Mouse (Mus musculus) heart, postnatal 14 days (tissue): ENCODE data around the gene Ndufs7. TPM values are rescaled to one million over a fixed set of nuclear protein-coding genes. Genes with fewer than 3 reads are reported as not detected.
"Not testable (repeated sequence)": the region's sequence is repeated elsewhere in the genome, so short reads cannot be mapped to it uniquely, and the experiment has no call there.

Experiments used
- DNase-seq, 2 experiments: peaks; one replicate each; pipeline ENCODE4 v3.0.0; 2021 to 2022
- intact Hi-C: fragments of 180-260 bp; cut with DNase I; formaldehyde crosslinking; loops from one replicate; pipeline ENCODE4 v1.15.1; 2025
- total RNA-seq, 2 experiments: library from RNA; stranded (reverse); gene quantifications; 2 replicates each; pipeline ENCODE4 v1.2.3; 2021

The Ndufs7 gene
- total RNA-seq, 2 experiments from 2014 or later: 728 to 743 TPM

DNA sequence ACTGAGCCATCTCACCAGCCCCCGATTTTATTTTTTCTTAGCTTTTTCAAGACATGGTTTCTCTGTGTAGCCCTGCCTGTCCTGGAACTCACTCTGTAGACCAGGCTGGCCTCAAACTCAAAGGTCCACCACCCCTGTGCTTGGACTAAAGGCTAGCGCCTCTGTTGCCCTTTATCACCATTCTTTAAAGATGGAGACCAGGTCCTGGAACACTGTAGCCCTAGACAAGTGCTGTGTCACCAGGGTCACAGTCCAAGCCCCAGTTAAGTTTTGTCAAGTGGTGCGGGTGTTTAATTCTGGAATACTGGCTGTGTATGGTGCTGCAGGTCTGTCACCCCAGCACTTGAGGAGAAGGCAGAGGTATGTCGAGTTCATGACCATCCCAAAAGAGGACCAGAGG, 11.9 kb upstream of the Ndufs7 start:
- intact Hi-C loops: no loop called here
- DNase-seq: no peak

DNA sequence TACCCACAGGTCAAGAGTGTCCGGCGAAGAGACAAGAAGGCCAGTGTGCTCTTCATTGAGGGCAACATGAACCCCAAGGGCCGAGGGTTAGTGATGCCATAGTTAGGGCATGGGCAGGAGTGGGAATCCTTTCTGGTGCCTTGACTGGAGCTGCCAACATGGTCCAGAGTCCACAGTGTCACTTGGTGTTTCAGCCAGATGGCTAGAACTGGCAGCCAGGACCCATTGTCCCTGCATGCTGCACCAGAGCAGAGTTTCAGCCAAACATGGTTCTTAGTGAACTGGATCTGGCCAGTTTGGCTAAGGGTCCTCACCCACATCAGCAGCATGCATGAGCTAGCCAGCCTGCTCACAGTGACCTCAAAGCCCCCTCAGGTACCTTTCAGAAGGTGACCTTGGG, 10.6 kb upstream of the Ndufs7 start:
- intact Hi-C loops: no loop called here
- no peak for DNase-seq

DNA sequence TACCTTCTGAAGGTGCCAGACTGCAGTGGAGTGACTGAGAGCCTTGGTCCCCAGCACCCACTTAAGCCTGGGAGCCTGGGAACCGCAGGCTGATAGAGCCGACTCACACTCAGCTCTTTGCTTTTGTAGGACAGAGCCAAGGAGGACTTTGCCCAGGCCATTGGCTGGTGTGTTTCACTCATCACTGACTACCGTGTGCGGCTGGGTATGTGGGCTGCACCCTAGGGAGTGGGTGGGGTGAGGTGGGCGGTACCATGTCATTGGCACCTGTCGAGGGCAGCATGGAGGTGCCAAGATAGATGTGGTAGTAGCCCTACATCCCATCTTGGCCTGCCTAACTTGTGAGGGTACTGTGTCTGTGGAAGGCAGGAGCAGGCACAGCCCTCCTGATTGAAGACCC, 9.1 kb upstream of the Ndufs7 start:
- intact Hi-C loops: loop anchor here (10.0 kb wide), 1 partner anchor 275 kb away; the partner anchor contains the start of gene Wdr18
- no peak for DNase-seq

DNA sequence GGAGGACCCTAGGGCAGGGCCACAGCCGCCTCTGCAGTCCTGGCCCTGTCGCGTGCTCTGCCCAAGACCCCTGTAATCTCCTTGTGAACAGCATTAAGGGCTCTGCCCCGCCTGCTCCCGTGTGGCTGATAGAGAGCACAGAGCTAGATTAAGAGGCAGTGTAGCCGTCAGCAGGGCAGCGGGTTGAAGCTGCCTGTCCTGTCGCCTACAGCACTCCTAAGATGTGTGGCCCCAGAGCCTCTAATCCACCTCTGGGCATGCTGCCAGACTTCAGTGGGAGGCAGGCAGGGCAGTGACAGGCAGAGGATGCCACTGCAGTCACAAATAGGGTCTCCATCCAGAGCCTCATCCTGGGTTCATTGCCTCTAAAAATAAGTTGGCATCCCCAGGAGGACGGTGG, 6.8 kb upstream of the Ndufs7 start:
- no peak for DNase-seq
- intact Hi-C loops: loop anchor here (10.0 kb wide), 1 partner anchor 277 kb away; the partner anchor contains the start of gene Wdr18

DNA sequence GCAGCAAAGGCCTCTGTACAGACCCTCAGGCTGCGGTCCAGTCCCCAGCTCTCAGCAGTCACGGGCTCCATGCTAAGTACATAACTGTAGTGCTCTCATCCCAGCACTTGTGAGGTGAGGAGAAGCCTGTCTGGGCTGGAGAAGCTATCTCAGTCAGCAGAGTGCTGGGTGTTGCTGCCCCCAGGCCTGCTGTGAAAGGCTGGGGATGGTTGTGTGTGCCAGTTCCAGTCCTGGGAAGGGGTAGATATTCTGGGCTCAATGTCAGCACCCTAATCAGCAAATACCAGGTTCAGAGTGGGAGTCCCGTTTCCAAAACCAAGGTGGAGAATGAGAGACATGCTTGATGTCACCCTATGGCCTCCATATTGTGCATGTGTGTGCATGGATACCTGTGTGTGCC, 6.3 kb upstream of the Ndufs7 start:
- no peak for DNase-seq
- intact Hi-C loops: loop anchor here (10.0 kb wide), 1 partner anchor 278 kb away; the partner anchor contains the start of gene Wdr18

DNA sequence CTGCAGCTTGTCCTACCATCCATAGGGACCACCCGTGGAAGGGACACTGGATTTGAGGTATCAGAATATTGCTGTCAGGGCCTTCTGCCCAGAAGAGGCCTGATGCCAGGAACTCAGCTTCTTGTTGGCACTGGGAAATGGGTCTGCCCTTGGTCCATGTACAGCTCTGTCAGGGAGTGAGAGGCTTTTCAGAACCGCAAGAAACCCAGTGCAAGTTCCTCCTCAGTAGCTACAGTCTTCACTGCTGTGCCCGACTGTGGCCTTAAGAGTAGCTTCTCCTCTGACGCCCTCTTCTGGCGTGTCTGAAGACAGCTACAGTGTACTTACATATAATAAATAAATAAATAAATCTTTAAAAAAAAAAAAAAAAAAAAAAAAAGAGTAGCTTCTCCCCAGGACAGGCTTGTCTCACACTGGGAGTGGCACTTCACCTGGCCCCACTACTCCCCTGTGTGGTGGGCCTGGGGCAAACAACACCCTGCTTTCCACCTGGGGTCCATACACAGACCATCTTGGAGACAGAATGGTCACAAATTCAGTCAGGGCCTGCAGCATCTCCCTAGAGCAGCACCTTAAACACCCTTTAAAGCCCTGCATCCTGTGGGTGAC, 4.0 kb upstream of the Ndufs7 start:
- DNase-seq: peak; percentile 36 to 50
- intact Hi-C loops: loop anchor here (1.0 to 10.0 kb wide), 3 partner anchors 46 to 280 kb away; partner anchors contain the start of gene Wdr18

DNA sequence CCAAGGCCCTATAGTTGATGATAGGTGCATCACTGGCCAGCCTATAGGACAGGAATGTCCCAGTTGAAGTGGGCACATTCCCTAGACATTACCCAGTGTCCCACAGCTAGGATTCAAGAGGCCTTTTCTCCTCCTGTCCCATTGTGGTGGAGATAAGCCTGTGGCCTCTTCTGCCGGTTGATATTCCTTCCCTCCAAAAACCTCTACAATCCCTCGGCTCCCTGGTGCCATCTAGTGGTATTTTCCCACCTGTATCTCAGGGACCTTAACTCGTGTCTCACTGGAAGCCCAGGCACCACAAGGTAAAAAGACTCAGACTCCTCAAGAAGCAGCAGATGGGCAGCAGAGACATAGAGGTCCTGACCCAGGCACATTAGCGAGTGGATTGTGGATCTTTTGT, 3.3 kb upstream of the Ndufs7 start:
- intact Hi-C loops: loop anchor here (1.0 to 10.0 kb wide), 3 partner anchors 46 to 281 kb away; partner anchors contain the start of gene Wdr18
- DNase-seq: peak; percentile 76 to 88

DNA sequence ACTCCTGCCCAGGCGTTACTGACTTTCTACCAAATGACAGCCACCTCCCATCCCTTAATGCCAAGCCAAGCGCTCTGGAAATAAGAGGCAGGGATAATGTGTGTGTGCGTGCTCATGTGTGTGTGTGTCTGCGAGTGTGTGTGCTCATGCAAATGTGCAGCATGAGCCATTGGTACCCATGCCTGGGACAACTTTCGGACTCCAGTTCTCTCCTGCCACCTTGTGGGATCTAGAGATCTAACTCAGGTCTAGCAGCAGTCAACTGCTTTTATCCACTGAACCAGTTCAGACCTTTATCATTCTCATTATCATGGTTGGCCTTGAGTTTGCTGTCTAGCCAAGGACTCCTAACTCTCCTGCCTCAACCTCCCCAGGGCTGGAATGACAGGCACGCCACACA, 1.1 kb upstream of the Ndufs7 start:
- intact Hi-C loops: loop anchor here (2.0 to 10.0 kb wide), 2 partner anchors 21 to 283 kb away; partner anchors contain the start of genes Mum1 and Wdr18
- DNase-seq: no peak

DNA sequence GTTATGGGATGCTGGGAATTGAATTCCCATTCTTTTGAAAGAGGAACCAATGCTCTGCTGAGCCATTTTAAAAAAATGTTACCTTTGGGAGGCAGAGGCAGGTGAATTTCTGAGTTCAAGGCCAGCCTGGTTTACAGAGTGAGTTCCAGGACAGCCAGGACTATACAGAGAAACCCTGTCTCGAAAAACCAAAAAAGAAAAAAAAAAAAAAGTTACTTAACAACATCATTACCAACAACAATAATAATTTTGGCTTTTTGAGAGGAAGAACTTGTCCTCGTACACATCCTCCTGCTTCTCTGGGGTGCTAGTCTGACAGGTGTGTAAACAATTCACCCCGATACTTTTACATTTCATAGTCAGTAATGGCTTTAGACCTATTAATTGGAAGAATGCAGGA, 484 bp upstream of the Ndufs7 start:
- intact Hi-C loops: loop anchor here (2.0 to 10.0 kb wide), 2 partner anchors 22 to 284 kb away; partner anchors contain the start of genes Mum1 and Wdr18
- not testable (repeated sequence) for DNase-seq

DNA sequence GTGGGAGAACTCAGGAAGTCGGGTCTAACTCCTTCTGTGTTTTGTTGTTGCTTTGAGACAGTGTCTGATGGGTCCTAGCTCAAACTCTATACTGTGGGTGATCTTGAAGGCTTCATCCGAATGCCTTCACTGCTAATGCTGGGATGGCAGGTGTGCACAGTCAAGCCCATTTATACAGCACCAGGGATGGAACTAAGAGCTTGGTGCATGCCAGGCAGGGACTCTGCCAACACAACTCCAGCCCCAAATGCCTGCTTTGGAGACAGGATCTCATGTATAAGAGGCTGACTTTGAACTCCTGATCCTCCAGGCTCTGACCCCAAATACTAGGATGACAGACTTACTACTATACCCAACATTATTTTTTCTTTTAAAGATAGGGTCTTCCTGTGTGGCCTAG, 1.1 kb downstream of the Ndufs7 start:
- intact Hi-C loops: no loop called here
- no peak for DNase-seq

DNA sequence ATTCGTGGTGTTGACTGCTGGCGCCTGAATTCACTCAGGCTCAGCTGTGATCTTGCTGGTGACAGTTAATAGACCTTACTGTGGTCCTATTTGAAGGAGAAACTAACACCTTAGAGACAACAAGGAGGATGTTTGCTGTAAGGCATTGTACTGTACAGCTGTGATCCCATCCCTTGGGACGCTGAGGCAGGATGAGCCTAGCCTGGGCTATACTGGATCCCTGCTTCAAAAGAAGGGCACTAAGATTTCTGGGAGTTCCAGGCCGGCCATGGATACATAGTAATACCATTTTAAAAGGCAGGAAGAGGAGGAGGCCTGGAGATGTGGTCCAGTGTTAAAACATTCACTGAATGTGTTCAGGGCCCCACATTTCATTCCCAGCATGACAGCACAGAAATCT, 1.7 kb downstream of the Ndufs7 start:
- intact Hi-C loops: no loop called here
- no peak for DNase-seq

DNA sequence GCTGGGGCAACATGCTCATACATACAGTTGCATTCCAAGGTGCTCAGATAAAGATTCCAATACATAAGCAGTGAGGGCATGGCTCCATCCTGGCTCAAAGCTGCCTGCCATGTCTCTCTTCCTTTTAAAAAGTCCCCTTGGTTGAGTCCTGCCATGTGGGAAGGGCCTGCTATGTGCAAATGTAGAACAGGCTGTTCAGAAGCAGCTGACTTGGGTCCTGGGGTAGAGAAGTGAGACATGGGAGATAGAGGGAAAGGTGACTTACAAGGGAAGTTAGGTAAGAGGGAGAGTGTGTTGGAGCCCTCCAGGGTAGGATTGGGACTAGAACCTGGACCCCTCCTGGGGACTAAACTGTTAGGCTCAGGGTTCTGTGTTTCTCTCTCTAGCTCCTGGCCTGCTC, 3.1 kb downstream of the Ndufs7 start:
- intact Hi-C loops: no loop called here
- DNase-seq: no peak

DNA sequence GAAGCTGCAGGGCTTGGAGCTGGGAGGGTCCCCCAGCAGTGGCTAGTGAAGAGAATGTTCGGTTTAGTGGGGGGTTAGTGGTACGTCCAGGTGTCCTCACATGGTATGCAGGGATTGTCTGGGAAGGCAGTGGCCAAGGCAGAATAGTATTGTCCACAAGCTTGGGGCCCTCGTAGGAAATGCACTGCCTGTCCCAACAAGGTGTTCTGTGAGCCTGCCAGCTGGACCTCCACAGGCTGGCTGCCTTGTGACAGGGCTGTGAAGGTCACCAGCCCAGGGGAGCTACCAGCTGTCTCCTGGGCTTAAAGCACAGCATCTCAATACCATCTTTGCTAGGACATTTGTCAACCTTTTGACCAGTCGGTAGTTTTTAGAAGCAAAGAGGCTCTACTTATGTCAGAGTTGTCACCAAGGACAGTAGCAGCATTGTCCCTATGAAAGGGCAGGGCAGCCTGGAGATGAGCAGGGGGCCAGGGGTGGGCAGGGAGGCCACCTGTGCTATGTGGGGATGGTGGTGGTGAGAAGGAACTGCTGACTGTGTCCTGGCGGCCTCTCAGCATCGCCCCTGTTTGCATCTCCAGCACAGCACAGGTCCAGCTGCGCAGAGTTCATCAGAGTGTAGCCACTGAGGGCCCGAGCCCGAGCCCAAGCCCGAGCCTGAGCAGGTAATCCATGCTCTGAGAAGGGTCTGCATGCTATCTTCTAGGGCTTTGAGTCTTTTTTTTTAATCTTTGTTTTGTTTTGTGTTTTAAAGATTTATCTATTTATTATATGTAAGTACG, 3.8 kb downstream of the Ndufs7 start:
- intact Hi-C loops: no loop called here
- peak; percentile 46 to 62 for DNase-seq

DNA sequence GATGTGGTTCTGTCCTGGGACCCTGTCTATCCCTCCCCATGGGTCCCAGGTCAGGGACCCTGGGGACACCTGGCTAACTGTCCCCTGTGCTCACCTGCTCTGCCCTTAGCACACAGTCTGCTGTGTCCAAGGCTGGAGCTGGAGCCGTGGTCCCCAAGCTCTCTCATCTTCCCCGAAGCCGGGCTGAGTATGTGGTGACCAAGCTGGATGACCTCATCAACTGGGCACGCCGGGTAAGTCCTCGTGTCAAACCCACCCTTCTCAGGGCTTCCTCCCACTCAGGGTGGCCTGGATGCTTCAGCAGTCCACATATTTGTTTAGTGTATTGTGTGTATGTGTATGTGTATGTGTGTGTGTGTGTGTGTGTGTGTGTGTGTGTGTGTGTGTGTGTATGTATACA, 4.6 kb downstream of the Ndufs7 start:
- DNase-seq: no peak
- intact Hi-C loops: no loop called here

DNA sequence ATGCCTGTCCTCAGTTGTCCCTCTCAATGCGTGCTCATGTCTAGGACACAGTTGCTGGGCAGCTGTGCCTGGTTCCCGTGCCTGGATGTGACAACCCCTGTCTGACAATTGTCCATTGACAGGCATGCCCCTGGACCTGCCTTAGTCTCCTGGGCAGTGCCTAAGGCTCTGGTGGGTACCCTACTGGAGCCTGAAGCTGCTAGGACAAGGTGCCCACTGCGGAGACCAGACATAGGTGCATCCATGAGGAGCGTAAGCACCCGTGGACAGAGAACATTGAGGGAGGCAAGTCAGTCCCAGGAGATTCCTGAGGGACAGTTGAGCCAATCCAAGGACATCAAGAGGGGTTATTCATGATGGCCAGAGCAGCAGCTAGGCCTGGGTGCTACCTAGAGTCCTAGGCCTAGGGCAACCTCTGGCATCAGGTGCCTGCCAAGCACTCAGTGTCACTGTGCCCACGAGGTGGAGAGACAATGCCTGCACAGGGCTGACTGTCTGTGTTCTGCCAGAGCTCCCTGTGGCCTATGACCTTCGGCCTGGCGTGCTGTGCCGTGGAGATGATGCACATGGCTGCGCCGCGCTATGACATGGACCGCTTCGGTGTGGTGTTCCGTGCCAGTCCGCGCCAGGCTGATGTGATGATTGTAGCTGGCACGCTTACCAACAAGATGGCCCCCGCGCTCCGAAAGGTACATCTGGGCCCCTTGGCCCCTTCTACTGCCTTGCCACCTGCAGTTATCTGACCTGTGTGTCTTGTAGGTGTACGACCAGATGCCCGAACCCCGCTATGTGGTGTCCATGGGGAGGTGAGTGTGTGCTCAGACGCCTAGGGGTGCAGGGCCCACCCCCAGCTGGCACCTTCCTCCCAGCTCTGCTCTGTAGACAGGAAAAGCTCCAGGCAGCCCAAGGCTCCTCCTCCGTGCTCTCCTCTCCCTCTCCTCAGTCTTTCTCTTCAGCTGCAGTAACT, 5.7 kb downstream of the Ndufs7 start:
- no peak for DNase-seq
- intact Hi-C loops: no loop called here

DNA sequence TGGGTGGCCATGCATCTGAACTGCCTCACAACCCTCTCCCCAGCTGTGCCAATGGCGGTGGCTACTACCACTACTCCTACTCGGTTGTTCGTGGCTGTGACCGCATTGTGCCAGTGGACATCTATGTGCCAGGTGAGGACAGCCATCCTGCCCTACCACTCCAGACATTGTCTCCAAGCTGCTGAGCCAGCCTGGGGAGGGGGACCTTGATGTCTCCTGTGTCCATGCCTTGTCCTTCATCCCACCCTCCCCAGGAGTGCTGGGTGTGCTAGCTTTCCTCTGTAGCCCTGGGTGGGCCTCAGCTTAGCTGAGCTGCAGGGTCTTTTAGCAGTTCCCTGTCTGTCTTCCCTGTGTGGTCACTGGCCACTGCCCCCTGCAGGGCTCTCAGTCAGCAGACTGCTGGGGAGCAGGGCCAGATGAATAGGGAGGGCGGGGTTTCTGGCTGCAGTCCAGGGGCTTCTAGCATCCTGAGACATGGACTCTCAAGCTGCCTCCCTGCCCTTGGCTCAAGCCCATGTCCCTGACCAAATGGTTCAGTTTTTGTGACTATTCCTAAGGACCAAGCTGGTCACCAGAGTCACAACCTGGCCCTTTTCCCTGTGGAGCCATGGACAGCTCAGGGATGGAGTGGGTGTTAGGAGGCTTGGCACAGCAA, 7.1 kb downstream of the Ndufs7 start:
- DNase-seq: peak; percentile 42 to 44
- intact Hi-C loops: no loop called here

DNA sequence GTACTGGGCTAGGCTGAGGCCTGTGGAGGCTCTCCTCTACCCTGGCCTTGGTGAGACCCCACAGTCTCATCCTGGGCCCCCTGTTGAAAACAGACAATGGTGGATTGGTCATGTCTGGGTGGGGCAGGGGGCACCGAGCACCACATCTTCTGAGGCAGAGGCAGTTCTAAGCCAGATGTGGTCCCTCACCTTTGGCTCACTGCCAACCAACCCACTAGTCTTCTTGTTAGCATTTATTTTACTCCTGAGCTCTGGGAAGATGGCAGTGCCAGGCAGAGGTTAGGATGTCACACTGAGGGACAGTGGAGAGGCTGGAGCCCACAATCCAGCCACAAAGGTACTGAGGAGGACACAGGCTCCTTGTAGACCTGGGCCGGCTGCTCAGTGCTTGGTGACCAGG, 9.0 kb downstream of the Ndufs7 start:
- no peak for DNase-seq
- intact Hi-C loops: no loop called here

DNA sequence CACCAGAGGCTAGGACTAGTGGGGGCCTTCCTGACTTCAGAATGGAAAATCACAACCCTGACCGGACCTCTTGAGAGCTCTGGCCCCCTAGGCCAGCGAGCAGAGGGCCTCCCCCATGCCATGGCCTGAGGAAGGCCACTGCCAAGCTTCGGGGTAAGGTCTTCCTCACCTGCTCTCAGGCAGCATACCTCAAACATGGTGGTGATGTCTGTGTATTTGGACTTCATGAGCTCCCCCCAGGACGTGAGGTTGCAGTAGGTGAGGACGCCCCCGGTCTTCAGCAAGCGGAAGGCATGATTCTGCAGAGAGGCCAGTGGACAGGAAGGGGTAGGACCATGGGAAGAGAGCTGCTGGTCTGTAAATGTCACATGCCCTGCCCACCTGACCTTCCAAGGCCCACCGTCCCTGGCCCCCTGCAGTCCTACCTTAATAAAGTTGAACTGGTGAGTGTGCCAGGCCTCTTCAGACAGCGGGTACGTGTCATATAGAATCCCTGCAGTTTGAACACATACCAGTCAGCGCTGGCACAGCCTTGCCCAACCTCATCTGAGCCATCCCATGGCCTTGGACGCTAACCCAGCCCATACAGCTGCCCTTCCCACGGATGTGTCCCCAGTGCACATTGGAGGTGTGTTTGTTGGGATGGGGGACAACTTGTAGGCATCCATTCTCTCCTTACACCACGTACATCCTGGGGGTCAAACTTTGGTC, 10.0 kb downstream of the Ndufs7 start:
- no peak for DNase-seq
- intact Hi-C loops: no loop called here

DNA sequence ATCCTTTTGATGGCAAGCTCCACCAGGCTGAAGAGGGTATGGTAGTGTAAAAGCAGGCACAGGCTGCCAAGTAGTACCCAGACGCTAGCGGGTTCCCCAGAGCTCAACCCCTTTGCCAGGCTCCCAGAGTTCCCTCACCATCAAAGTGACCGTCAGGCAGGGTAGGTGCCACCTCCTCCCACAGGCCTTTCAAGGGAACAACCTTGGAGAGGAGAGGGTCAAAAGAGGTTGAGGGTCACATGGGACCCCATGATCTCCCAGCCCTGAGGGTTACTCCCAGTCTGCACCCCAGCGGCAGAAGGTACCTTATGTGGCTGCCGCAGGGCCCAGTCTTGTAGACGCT, 10.5 kb downstream of the Ndufs7 start:
- intact Hi-C loops: no loop called here
- no peak for DNase-seq
